Mouse (Mus musculus) fat pad, adult 2 months (tissue): ENCODE results near the gene Esrra.
"Not testable (repeated sequence)": the region's sequence is repeated elsewhere in the genome, so short reads cannot be mapped to it uniquely, and the experiment has no call there.

ENCODE experiments used
- DNase-seq: peaks from one replicate; pipeline ENCODE4 v3.0.0-alpha.2; 2011; ENCODE audit warnings: low read depth, low spot score; ENCODE audit errors: extremely low read depth

The Esrra gene

GRCm38 (mm10) chr19:6922901-6923735 is 1.5 kb upstream of the Esrra start:
- no peak for DNase-seq

- DNase-seq, result no peak
Measured at GRCm38 (mm10) chr19:6920741-6921636, 624 bp downstream of the Esrra start.

GRCm38 (mm10) chr19:6919876-6920740 is 1.5 kb downstream of the Esrra start:
- DNase-seq, result no peak

GRCm38 (mm10) chr19:6919431-6919830 is 2.2 kb downstream of the Esrra start:
- DNase-seq, result no peak

- DNase-seq, result no peak
Measured at GRCm38 (mm10) chr19:6918321-6918720, 3.3 kb downstream of the Esrra start.

GRCm38 (mm10) chr19:6916496-6916895 is 5.1 kb downstream of the Esrra start:
- no peak for DNase-seq

GRCm38 (mm10) chr19:6915276-6915675 is 6.3 kb downstream of the Esrra start:
- DNase-seq, result no peak

- DNase-seq, result no peak
Measured at GRCm38 (mm10) chr19:6914540-6914939, 7.1 kb downstream of the Esrra start.

GRCm38 (mm10) chr19:6913991-6914390 is 7.6 kb downstream of the Esrra start:
- no peak for DNase-seq

- DNase-seq, result no peak
Measured at GRCm38 (mm10) chr19:6913036-6913435, 8.6 kb downstream of the Esrra start.

GRCm38 (mm10) chr19:6912205-6912970 is 9.2 kb downstream of the Esrra start:
- no peak for DNase-seq

- no peak for DNase-seq
Measured at GRCm38 (mm10) chr19:6911101-6912074, 10.2 kb downstream of the Esrra start.

GRCm38 (mm10) chr19:6910306-6910705 is 11.3 kb downstream of the Esrra start:
- DNase-seq, result not testable (repeated sequence)

GRCm38 (mm10) chr19:6909507-6910289 is 11.9 kb downstream of the Esrra start, which contains the start of the genes Trmt112 and Prdx5:
Gene Trmt112, plus strand, starts transcription at chr19:6909698.
Gene Prdx5, minus strand, starts transcription at chr19:6910106.
- DNase-seq, result no peak

- DNase-seq, result no peak
Measured at GRCm38 (mm10) chr19:6909021-6909420, 12.6 kb downstream of the Esrra start.

GRCm38 (mm10) chr19:6907811-6908540 is 13.6 kb downstream of the Esrra start:
- DNase-seq, result no peak

- no peak for DNase-seq
Measured at GRCm38 (mm10) chr19:6907094-6907493, 14.5 kb downstream of the Esrra start.
